Mouse (Mus musculus): ENCODE data around the gene Nucb1. TPM values are rescaled to one million over a fixed set of nuclear protein-coding genes. Genes with fewer than 3 reads are reported as not detected.
A peak's percentile ranks its signal among the peaks of the same experiment; 100 is the strongest.

Gene Nucb1
- total and polyA plus RNA-seq, 2 experiments from 2014 or later = 137 TPM

- Histone ChIP-seq H3K4me1 (ENCODE audit: insufficient read depth, low read length) (peaks cover 8% of the 10 kb centered on the region; the same call in 1 of the 2 replicates), H3K9me3 (ENCODE audit: low read length) (no peaks in the 10 kb centered on the region), H3K36me3 (ENCODE audit: insufficient read depth, low read length) (no peaks in the 10 kb centered on the region), H3K27me3 (ENCODE audit: insufficient read depth, low read length) (no peaks in the 10 kb centered on the region), H3K27ac (ENCODE audit: low read depth, low read length) (peak overlapping the region; percentile 52; the same call in 1 of the 2 replicates), H3K9ac (replicated peaks; ENCODE audit: low read length, poor library complexity, severe bottlenecking) (peak overlapping the region; percentile 42; the same call in 1 of the 2 replicates), H3K4me2 (ENCODE audit: low read depth, low read length, poor library complexity, severe bottlenecking) (peak overlapping the region; percentile 71), H3K4me3 (ENCODE audit: low read depth, low read length) (peak overlapping the region; percentile 63)
- WGBS = 26% methylated on average over 7 of the region's 7 CpGs
- DNase-seq (ENCODE audit: low spot score) = no peak
- ATAC-seq (ENCODE audit: low FRiP score) = no peak
- peak; percentile 36 for TF ChIP-seq CTCF (IDR thresholded peaks at IDR 0.05)
Observed at GRCm38 (mm10) chr7:45526474-45527120, 16.4 kb upstream of the Nucb1 start.

GRCm38 (mm10) chr7:45525809-45526473, 15.7 kb upstream of the Nucb1 start, which contains the start of the genes Ppp1r15a and Plekha4:
Gene Ppp1r15a (minus strand): TSS chr7:45526268.
Gene Plekha4 (plus strand): TSS chr7:45526330.
- WGBS = under 1% methylated on average over 54 of the region's 54 CpGs

DNA sequence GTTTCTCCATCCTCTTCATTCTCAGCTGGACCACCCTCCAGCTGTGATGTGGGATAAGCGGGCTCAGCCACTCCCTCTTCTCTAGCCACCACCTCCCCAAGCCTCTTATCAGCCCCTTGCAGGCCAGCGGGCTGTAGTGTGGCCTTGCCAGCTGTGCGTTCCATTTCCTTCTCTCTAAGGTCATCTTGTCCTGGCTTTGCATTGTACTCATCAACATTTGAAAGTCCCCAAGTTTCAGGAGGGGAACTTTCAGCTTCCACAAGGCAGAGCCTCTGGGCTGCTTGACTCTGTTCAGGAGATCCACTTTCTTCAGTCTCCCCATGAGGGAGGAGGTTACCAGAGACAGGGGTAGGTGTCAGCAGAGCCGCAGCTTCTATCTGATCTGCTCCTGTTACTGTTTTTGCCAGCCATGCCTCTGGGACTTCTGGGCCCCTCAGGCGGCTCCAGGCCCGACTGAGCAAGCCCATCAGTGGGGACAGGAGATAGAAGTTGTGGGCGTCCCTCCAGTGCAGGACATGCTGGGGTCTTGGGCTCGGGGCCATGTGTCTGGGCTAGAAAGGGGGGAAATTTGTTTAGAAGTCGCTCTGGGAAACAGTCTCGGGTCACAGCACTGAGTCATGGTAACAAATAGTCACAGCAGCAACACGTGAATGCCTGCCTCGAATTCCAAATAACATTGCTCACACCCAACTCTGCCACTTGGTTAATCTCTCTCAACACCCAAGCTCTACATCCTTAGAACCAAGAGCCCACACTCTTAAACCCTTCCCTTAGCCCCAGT, 14.8 kb upstream of the Nucb1 start:
- no peaks in the 10 kb centered on the region for H3K9me3 ChIP-seq (ENCODE audit: low read length)
- TF ChIP-seq CTCF (IDR thresholded peaks at IDR 0.05) = no peak
- H3K27ac ChIP-seq (ENCODE audit: low read depth, low read length) = peak overlapping the region; percentile 68; the same call in 1 of the 2 replicates
- peak overlapping the region; percentile 64 for H3K9ac ChIP-seq (replicated peaks; ENCODE audit: low read length, poor library complexity, severe bottlenecking)
- ATAC-seq (ENCODE audit: low FRiP score) = no peak; the same call in 1 of the 2 replicates
- peak overlapping the region; percentile 63 for H3K4me3 ChIP-seq (ENCODE audit: low read depth, low read length)
- H3K4me2 ChIP-seq (ENCODE audit: low read depth, low read length, poor library complexity, severe bottlenecking) = peak overlapping the region; percentile 71
- no peaks in the 10 kb centered on the region for H3K27me3 ChIP-seq (ENCODE audit: insufficient read depth, low read length)
- DNase-seq (ENCODE audit: low spot score) = peak; percentile 47
- no peaks in the 10 kb centered on the region for H3K36me3 ChIP-seq (ENCODE audit: insufficient read depth, low read length)
- H3K4me1 ChIP-seq (ENCODE audit: insufficient read depth, low read length) = peaks cover 8% of the 10 kb centered on the region; the same call in 1 of the 2 replicates
- 25% methylated on average over 12 of the region's 12 CpGs for WGBS

More at GRCm38 (mm10) chr7:45525809-45526473, 15.7 kb upstream of the Nucb1 start, which contains the start of the genes Ppp1r15a and Plekha4:
- peak; percentile 90 for ATAC-seq (ENCODE audit: low FRiP score)
- no peak for TF ChIP-seq CTCF (IDR thresholded peaks at IDR 0.05)
- H3K27ac ChIP-seq (ENCODE audit: low read depth, low read length) = peak within 1 kb of the TSS; percentile 68
- peak within 1 kb of the TSS; percentile 64 for H3K9ac ChIP-seq (replicated peaks; ENCODE audit: low read length, poor library complexity, severe bottlenecking)
- peak; percentile 92 for DNase-seq (ENCODE audit: low spot score)
- no peaks in the 10 kb centered on the region for H3K9me3 ChIP-seq (ENCODE audit: low read length)
- H3K4me2 ChIP-seq (ENCODE audit: low read depth, low read length, poor library complexity, severe bottlenecking) = peak within 1 kb of the TSS; percentile 71
- H3K4me3 ChIP-seq (ENCODE audit: low read depth, low read length) = peak within 1 kb of the TSS; percentile 63
- H3K36me3 ChIP-seq (ENCODE audit: insufficient read depth, low read length) = no peaks in the 10 kb centered on the region
- H3K27me3 ChIP-seq (ENCODE audit: insufficient read depth, low read length) = no peaks in the 10 kb centered on the region
- peaks cover 8% of the 10 kb centered on the region; the same call in 1 of the 2 replicates for H3K4me1 ChIP-seq (ENCODE audit: insufficient read depth, low read length)

DNA sequence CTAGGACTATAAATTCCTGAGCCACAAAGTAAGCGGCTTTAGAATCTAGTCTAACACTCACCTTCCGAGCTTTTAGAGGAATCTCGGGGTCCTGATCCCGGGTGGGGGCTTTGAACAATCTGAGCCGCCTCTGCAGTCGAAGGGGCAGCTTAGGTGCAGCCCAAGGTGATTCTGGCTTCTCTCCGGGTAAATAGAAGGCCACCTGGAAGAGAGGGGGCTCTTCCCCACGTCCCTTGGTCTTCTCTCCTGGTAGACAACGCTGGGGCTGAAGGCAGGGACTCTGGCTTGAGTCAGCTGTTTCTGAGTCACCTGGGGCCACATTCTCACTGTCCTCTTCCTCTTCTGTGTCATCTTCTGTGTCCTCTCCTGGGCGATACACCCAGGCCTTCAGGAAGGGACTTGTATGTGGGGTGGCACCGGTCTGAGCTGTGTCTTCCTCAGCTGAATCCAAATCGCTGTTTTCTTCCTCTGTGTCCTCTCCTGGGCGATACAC, 13.5 kb upstream of the Nucb1 start:
- Histone ChIP-seq H3K9me3 (ENCODE audit: low read length) (no peaks in the 10 kb centered on the region), H3K36me3 (ENCODE audit: insufficient read depth, low read length) (no peaks in the 10 kb centered on the region), H3K9ac (replicated peaks; ENCODE audit: low read length, poor library complexity, severe bottlenecking) (no peak overlapping the region), H3K4me1 (ENCODE audit: insufficient read depth, low read length) (peaks cover 8% of the 10 kb centered on the region; the same call in 1 of the 2 replicates), H3K27ac (ENCODE audit: low read depth, low read length) (no peak overlapping the region), H3K27me3 (ENCODE audit: insufficient read depth, low read length) (no peaks in the 10 kb centered on the region), H3K4me2 (ENCODE audit: low read depth, low read length, poor library complexity, severe bottlenecking) (no peak overlapping the region), H3K4me3 (ENCODE audit: low read depth, low read length) (no peak overlapping the region)
- no peak for TF ChIP-seq CTCF (IDR thresholded peaks at IDR 0.05)
- ATAC-seq (ENCODE audit: low FRiP score) (no peak), DNase-seq (ENCODE audit: low spot score) (no peak)
- 90% methylated on average over 13 of the region's 13 CpGs for WGBS

DNA sequence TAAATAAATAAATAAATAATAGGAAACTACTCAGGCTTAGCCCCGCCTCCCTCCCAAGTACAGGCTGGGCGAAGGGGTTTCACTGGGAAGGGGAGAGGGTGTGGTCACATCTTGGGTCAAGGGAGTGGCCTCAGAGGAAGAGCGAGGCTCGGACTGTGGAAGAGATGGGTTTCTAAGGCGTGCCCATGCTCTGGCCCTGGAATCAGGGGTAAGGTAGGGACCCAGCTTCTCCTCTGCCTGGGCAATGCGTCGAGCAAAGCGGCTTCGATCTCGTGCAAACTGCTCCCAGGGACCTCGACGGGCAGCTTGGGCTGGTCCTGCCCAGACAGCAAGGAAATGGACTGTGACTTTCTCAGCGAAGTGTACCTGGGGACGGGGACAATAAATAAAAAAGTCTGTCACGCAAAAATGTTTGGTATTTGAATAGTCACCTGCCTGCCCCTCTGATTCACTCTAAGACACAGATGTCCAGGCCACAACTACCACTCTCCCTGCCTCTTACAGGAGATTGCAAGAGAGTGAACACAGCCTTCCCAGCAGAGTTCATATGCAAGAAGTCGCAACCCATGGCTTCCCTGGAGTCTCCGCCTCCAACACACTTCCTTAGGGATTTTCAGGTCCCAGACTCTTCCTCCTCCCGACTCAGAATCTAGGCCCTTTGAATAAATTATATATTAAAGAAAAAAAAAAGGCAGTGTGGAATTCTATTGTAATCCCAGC, 12.9 kb upstream of the Nucb1 start:
- no peak for ATAC-seq (ENCODE audit: low FRiP score)
- H3K4me2 ChIP-seq (ENCODE audit: low read depth, low read length, poor library complexity, severe bottlenecking) = no peak overlapping the region
- 71% methylated on average over 18 of the region's 18 CpGs for WGBS

More for the DNA sequence above, 12.9 kb upstream of the Nucb1 start:
- TF ChIP-seq CTCF (IDR thresholded peaks at IDR 0.05) = no peak
- no peaks in the 10 kb centered on the region for H3K36me3 ChIP-seq (ENCODE audit: insufficient read depth, low read length)
- H3K4me1 ChIP-seq (ENCODE audit: insufficient read depth, low read length) = peaks cover 8% of the 10 kb centered on the region; the same call in 1 of the 2 replicates
- H3K9me3 ChIP-seq (ENCODE audit: low read length) = no peaks in the 10 kb centered on the region
- DNase-seq (ENCODE audit: low spot score) = no peak
- no peak overlapping the region for H3K27ac ChIP-seq (ENCODE audit: low read depth, low read length)
- no peak overlapping the region for H3K9ac ChIP-seq (replicated peaks; ENCODE audit: low read length, poor library complexity, severe bottlenecking)
- no peak overlapping the region for H3K4me3 ChIP-seq (ENCODE audit: low read depth, low read length)
- H3K27me3 ChIP-seq (ENCODE audit: insufficient read depth, low read length) = no peaks in the 10 kb centered on the region
